Mouse (Mus musculus) ES-Bruce4 (cell line): ENCODE measurements at regions not wholly inside any gene's neighbourhood (a gene's known extent, or its start where the extent isn't known, plus 50 kb on each side); places are given as distances from the start of the nearest gene placed in this dataset.
A peak's percentile ranks its signal among the peaks of the same experiment; 100 is the strongest.

ENCODE experiments used
- H3K27ac ChIP-seq: 2 replicates; pipeline ENCODE4 v1.5.1; 2012; ENCODE audit warnings: low read length, inconsistent platforms; ENCODE audit not compliant: insufficient read depth
- H3K27me3 ChIP-seq: 2 replicates; pipeline ENCODE4 v1.6.1; 2012; ENCODE audit warnings: mild to moderate bottlenecking, low read length, inconsistent platforms; ENCODE audit not compliant: control insufficient read depth, poor library complexity, insufficient read depth, severe bottlenecking
- H3K36me3 ChIP-seq: 2 replicates; pipeline ENCODE4 v1.6.1; 2012; ENCODE audit warnings: inconsistent platforms, mild to moderate bottlenecking, low read length, moderate library complexity; ENCODE audit not compliant: control insufficient read depth, poor library complexity, insufficient read depth, severe bottlenecking
- H3K4me1 ChIP-seq: one replicate; pipeline ENCODE4 v1.8.1; 2011; ENCODE audit warnings: low read length; ENCODE audit not compliant: control insufficient read depth, insufficient read depth
- H3K4me3 ChIP-seq: 2 replicates; pipeline ENCODE4 v1.5.1; 2011; ENCODE audit warnings: low read depth, mild to moderate bottlenecking, low read length
- H3K9ac ChIP-seq: 2 replicates; pipeline ENCODE4 v1.6.1; 2012; ENCODE audit warnings: low read depth, mild to moderate bottlenecking, inconsistent platforms; ENCODE audit not compliant: poor library complexity, severe bottlenecking
- H3K9me3 ChIP-seq: replicated peaks from 2 replicates; pipeline ENCODE4 v1.6.1; 2012; ENCODE audit warnings: mild to moderate bottlenecking, low read length, inconsistent platforms; ENCODE audit not compliant: control insufficient read depth, poor library complexity, insufficient read depth, severe bottlenecking
- CTCF ChIP-seq: IDR thresholded peaks from one replicate; pipeline ENCODE4 v1.8.1; 2011; ENCODE audit warnings: low read depth, low read length
- EP300 ChIP-seq: IDR thresholded peaks from 2 replicates; pipeline ENCODE4 v1.6.1; 2011; ENCODE audit warnings: low read depth, low read length; ENCODE audit not compliant: insufficient read depth
- POLR2A ChIP-seq: IDR thresholded peaks from one replicate; pipeline ENCODE4 v1.8.1; 2011; ENCODE audit warnings: low read length; ENCODE audit not compliant: insufficient read depth

DNA sequence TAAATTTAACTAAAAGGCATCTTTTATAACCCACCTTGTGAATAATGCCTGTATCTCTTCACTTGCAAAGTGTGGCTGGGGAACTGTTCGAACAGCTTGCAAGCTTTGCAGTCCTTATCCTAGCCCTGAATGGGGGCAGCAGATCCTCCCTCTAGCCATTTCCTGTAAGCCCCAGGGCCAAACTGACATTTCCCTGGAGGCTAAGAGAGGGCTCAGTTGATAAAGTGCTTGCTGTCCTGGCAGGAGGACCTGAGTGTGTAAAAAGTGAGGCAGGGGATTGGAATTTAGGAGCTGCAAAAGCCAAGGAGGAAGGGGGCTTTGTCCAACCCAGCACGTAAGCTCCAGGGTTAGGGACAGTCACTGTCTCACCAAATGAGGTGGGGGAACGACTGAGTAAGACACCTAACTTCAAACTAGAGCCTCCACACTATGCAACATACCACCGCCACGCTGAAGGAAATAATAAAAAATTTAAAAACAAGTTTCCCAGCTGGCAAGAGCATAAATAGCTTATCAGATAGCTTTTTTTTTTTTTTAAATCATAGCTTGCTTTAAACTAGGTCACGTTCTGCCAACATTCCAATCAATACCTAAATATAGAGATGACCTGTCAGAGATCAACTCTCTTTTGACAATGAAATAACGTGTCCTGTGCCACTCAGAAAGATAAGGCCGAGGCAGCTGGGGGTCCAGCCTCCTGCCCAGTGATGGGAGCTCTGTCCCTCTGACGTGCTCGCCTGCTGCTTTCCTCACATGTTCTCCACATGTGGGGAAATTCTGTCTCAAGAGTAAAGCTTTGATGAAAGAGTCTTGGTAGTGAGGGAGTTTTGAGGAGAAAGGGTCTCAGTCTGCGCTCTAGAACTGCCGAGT, 146.0 kb downstream of the Zfp36l1 start:
- no peak overlapping the region for H3K9ac ChIP-seq
- H3K27ac ChIP-seq = peak overlapping the region; percentile 40; the same call in 1 of the 2 replicates
- peaks cover 4% of the 10 kb centered on the region for H3K4me1 ChIP-seq
- no peak overlapping the region for H3K4me3 ChIP-seq
- no peaks in the 10 kb centered on the region for H3K27me3 ChIP-seq
- TF ChIP-seq POLR2A = no peak
- TF ChIP-seq EP300 = peak; percentile 93
- no peak for TF ChIP-seq CTCF
- no peaks in the 10 kb centered on the region for H3K9me3 ChIP-seq
- H3K36me3 ChIP-seq = no peaks in the 10 kb centered on the region

DNA sequence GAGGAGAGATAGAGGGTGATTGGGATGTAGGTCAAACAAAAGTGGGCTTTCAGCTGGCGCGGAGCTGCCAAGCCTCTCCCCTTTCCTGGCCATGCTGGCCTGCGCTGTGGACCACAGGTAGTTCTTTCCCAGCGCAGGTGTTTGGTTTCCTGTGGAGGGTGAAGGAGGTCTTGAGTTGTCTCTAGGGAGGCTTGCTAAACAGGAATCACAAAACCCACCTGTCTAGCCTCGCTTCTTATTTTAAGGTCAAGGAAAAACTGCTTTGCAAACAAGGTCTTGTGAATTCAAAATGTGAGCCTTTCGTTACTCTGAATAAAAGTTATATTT, 146.6 kb downstream of the Zfp36l1 start:
- peak overlapping the region; percentile 40 for H3K27ac ChIP-seq
- H3K27me3 ChIP-seq = no peaks in the 10 kb centered on the region
- peak overlapping the region; percentile 31; the same call in 1 of the 2 replicates for H3K4me3 ChIP-seq
- no peaks in the 10 kb centered on the region for H3K36me3 ChIP-seq
- TF ChIP-seq CTCF = no peak
- TF ChIP-seq POLR2A = no peak
- TF ChIP-seq EP300 = peak; percentile 33; the same call in 1 of the 2 replicates
- peak overlapping the region; percentile 84; the same call in 1 of the 2 replicates for H3K9ac ChIP-seq
- no peaks in the 10 kb centered on the region for H3K9me3 ChIP-seq
- H3K4me1 ChIP-seq = peaks cover 4% of the 10 kb centered on the region

DNA sequence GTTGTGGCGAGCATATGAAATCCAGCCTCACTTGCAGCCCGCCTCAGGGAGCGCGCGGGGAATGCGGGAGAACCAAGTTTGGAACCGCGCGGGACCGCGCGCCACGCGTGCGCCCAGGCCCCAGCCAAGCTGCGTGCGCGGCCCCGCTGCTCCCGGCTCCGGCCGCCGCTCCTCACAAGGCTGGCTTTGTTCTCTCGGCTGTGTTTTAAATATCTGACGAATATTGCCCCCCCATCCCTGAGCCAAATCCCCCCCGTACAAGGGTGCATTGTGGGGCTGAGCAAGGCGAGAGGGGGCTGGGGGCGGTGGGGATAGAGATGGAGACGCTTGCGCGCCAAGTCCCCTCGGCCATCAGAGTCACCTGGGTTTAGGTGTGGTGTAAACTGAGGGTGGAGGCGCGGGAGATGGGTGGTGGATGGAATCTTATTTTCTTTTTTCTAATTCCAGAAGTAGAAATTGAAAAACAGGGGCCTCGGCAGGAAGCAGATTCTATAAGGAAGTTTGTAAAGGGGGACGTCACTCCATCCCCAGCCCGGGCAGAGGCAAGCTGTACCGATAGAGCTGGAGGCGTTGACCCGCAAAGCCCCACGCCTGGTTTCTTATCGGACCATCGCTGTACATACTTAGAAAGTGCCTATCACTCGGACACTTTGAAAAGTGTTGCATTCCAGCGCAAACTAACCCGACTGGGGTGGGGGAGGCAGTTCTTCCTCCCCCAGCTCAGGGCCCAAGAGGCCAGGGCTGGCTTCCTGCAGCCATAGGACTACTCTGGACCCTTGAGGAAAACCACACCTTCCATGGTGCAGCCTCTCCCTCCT, 147.1 kb downstream of the Zfp36l1 start:
- H3K36me3 ChIP-seq = no peaks in the 10 kb centered on the region
- H3K9ac ChIP-seq = peak overlapping the region; percentile 84
- TF ChIP-seq POLR2A = no peak
- no peak for TF ChIP-seq CTCF
- no peak for TF ChIP-seq EP300
- peaks cover 1% of the 10 kb centered on the region for H3K4me1 ChIP-seq
- H3K4me3 ChIP-seq = peak overlapping the region; percentile 54
- H3K27me3 ChIP-seq = no peaks in the 10 kb centered on the region
- H3K27ac ChIP-seq = peak overlapping the region; percentile 40
- no peaks in the 10 kb centered on the region for H3K9me3 ChIP-seq

DNA sequence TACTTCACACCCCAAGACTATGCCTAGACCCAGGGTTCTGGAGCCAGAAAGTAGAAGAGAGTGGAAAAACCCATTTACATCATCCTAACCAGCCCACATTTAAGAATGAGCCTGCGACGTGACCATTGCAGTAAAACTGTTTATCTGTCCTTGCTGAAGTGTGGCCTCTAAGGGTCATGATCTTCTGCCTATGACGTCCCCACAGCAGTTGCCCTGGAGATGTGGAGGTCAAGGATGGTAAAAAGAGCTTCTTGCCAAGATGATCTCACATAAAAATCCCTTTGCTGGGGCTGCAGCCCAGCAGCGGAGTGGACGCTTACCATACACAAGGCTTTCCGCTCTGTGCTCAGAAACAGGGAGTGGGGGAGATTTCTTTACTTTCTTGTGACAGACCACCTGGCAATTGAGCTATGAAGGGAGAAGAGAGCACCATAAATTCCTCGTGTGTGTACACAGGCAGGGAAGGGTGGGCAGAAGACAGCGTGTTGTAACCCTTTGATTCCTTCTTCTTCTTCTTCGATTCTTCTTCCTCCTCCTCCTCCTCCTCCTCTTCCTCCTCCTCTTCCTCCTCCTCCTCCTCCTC, 149.3 kb downstream of the Zfp36l1 start:
- Histone ChIP-seq H3K9ac (no peak overlapping the region), H3K36me3 (no peaks in the 10 kb centered on the region), H3K9me3 (no peaks in the 10 kb centered on the region), H3K4me3 (no peak overlapping the region), H3K27ac (no peak overlapping the region), H3K4me1 (peaks cover 1% of the 10 kb centered on the region), H3K27me3 (no peaks in the 10 kb centered on the region)
- TF ChIP-seq CTCF (no peak), POLR2A (no peak), EP300 (no peak)

DNA sequence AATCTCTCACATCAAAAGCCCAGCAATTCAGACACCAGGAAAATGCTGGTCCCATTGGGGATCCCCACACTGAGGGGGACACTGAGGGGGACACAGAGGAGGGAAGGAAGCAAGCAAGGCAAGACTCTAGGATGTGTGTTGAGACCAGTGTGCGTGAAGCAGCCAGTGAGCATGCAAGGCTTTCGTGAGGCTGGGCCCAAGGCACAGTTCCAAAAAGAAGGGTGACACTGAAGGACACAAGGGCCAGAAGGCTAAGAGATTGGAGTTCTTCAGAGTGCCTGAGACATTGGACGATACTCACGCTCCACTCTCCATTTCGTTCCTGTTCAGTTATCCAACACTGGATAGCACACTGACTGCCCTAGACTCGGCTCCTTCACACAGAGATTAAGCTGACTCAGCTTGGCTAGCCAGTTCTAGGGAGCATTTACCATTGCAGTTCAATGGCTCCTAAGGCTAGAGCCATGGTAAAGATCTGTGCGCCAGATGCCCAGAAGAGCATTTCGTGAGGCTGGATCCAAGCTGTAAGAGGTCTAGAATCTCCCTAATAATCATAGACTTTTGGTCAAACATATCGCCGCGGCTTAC, 150.1 kb downstream of the Zfp36l1 start:
- no peak overlapping the region for H3K9ac ChIP-seq
- peaks cover 1% of the 10 kb centered on the region for H3K4me1 ChIP-seq
- no peaks in the 10 kb centered on the region for H3K36me3 ChIP-seq
- H3K4me3 ChIP-seq = no peak overlapping the region
- no peak overlapping the region for H3K27ac ChIP-seq
- TF ChIP-seq POLR2A (no peak), EP300 (no peak), CTCF (no peak)
- no peaks in the 10 kb centered on the region for H3K9me3 ChIP-seq
- H3K27me3 ChIP-seq = no peaks in the 10 kb centered on the region
